Mouse (Mus musculus): ENCODE data around the gene Atxn3. TPM values are rescaled to one million over a fixed set of nuclear protein-coding genes. Genes with fewer than 3 reads are reported as not detected.
"Not testable (repeated sequence)": the region's sequence is repeated elsewhere in the genome, so short reads cannot be mapped to it uniquely, and the experiment has no call there.

The Atxn3 gene
- polyA plus RNA-seq, 1 experiment = 3.0 TPM

DNA sequence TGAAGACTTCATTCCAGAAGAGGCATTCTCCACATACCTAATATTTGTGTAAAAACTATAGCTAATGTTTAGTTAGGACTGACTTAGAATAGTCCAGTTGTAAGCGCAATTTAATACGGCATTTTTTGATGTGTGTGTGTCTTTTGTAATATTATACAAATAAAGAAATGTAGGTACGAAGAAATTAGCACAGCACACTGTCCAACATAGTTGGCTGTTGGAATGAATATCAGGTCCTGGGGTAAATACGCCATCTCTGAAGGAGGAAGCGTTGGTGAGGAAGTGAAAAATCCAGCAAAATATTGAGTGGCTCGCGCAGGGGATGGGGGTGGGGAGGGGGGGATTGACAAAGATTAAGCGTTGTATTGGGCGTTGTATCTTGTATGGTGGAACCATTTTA lies 510 bp upstream of the Atxn3 start:
- peak overlapping the region; percentile 40; the same call in 1 of the 2 replicates for H3K4me3 ChIP-seq (ENCODE audit: extremely low read depth, insufficient read depth, insufficient read length)
- no peaks in the 10 kb centered on the region for H3K27me3 ChIP-seq (ENCODE audit: control insufficient read depth, insufficient read depth, low read length)
- 10% methylated on average over 9 of the region's 9 CpGs for WGBS
- TF ChIP-seq CTCF (IDR thresholded peaks at IDR 0.05; ENCODE audit: extremely low read depth, insufficient read depth, insufficient read length, insufficient replicate concordance) = no peak
- no peak for TF ChIP-seq POLR2A (IDR thresholded peaks at IDR 0.05; ENCODE audit: low read depth, low read length)
- no peak for DNase-seq (ENCODE audit: low read depth in 1 of 2, low spot score in 2 of 2)
- no peaks in the 10 kb centered on the region for H3K36me3 ChIP-seq (ENCODE audit: control insufficient read depth, insufficient read depth, low read length)
- H3K4me1 ChIP-seq (ENCODE audit: control insufficient read depth, insufficient read depth, insufficient read length) = peaks cover 12% of the 10 kb centered on the region; the same call in 1 of the 2 replicates
- peak overlapping the region; percentile 85 for H3K27ac ChIP-seq (ENCODE audit: insufficient read depth, low read length)

DNA sequence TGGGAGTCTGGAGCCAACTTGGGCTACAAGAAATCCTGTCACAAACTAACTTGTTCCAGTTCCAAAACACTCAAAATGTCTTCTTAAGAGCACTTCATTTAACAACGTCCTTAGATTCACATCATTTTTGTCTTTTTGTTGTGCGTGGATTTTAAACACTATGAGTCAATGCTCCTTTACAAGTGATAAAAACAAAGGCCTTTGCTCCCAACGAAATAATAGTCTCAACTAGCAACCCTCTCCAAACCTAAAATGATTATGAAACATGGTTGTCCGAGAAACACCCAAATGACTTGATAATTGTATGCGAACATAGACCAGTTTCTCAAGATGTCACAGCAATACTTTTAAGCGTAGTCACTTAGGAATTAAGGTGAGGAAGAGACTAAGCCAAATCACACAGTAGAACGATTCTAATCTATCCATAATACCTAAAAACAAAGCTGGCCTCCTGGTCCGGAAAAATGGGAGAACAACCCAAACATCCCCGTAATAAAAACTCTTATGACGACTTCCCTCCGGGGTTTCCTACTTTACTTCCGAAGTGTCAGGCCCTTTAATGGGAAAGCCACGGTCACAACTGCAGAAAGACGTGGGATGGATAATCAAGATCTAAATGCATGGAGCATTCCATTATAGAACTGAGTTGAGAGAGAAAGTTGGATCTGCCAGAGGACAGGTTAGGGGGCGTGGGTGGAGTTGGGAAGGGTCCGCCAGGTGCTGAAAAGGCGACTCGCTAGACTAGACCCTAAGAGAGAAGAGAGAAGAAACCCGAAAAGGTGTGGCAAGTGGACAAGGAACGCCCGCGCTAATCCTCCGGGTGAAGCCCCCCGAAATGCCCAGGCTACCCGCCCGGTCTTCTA lies 736 bp downstream of the Atxn3 start:
- Histone ChIP-seq H3K27me3 (ENCODE audit: control insufficient read depth, insufficient read depth, low read length) (no peaks in the 10 kb centered on the region), H3K4me1 (ENCODE audit: control insufficient read depth, insufficient read depth, insufficient read length) (peaks cover 12% of the 10 kb centered on the region; the same call in 1 of the 2 replicates), H3K36me3 (ENCODE audit: control insufficient read depth, insufficient read depth, low read length) (no peaks in the 10 kb centered on the region), H3K4me3 (ENCODE audit: extremely low read depth, insufficient read depth, insufficient read length) (peak overlapping the region; percentile 80), H3K27ac (ENCODE audit: insufficient read depth, low read length) (peak overlapping the region; percentile 49)
- WGBS = 5% methylated on average over 26 of the region's 26 CpGs
- TF ChIP-seq POLR2A (IDR thresholded peaks at IDR 0.05; ENCODE audit: low read depth, low read length) (no peak), CTCF (IDR thresholded peaks at IDR 0.05; ENCODE audit: extremely low read depth, insufficient read depth, insufficient read length, insufficient replicate concordance) (no peak)
- DNase-seq (ENCODE audit: low read depth in 1 of 2, low spot score in 2 of 2) = no peak

- 98% methylated on average over 8 of the region's 8 CpGs for WGBS
- DNase-seq (ENCODE audit: low read depth in 1 of 2, low spot score in 2 of 2); H3K36me3 ChIP-seq (ENCODE audit: control insufficient read depth, insufficient read depth, low read length); H3K27me3 ChIP-seq (ENCODE audit: control insufficient read depth, insufficient read depth, low read length); H3K4me3 ChIP-seq (ENCODE audit: extremely low read depth, insufficient read depth, insufficient read length); H3K27ac ChIP-seq (ENCODE audit: insufficient read depth, low read length): not testable (repeated sequence)
- H3K4me1 ChIP-seq (ENCODE audit: control insufficient read depth, insufficient read depth, insufficient read length) = peaks cover 12% of the 10 kb centered on the region; the same call in 1 of the 2 replicates
These were observed 2.2 kb downstream of the Atxn3 start for GRCm38 (mm10) chr12:101955821-101956220.

- Histone ChIP-seq H3K27me3 (ENCODE audit: control insufficient read depth, insufficient read depth, low read length) (no peaks in the 10 kb centered on the region), H3K4me3 (ENCODE audit: extremely low read depth, insufficient read depth, insufficient read length) (no peak overlapping the region), H3K4me1 (ENCODE audit: control insufficient read depth, insufficient read depth, insufficient read length) (no peaks in the 10 kb centered on the region), H3K36me3 (ENCODE audit: control insufficient read depth, insufficient read depth, low read length) (peaks cover 22% of the 10 kb centered on the region), H3K27ac (ENCODE audit: insufficient read depth, low read length) (no peak overlapping the region)
- WGBS = 67% methylated on average over 4 of the region's 4 CpGs
- DNase-seq (ENCODE audit: low read depth in 1 of 2, low spot score in 2 of 2) = no peak
- TF ChIP-seq POLR2A (IDR thresholded peaks at IDR 0.05; ENCODE audit: low read depth, low read length) (no peak), CTCF (IDR thresholded peaks at IDR 0.05; ENCODE audit: extremely low read depth, insufficient read depth, insufficient read length, insufficient replicate concordance) (no peak)
These were observed 9.2 kb downstream of the Atxn3 start for GRCm38 (mm10) chr12:101948801-101949200.

DNA sequence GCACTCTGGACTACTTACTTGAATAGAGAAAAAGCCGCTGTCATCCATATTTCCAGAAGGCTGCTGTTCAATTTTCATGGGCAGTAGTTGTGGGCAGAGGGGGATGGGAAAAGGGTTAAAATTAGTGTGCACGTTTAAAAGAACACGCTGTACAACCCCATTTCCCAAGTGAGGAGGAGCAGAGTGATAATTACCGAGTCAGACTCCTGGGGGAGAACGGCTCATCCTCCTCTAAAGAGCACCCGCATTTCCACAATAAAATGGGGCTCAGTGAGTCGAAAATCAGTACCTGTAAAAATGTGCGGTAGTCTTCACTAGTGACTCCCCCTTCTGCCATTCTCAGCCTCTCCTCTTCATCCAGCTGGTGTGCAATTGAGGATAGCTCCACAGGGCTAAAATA lies 10.1 kb downstream of the Atxn3 start:
- TF ChIP-seq CTCF (IDR thresholded peaks at IDR 0.05; ENCODE audit: extremely low read depth, insufficient read depth, insufficient read length, insufficient replicate concordance) (no peak), POLR2A (IDR thresholded peaks at IDR 0.05; ENCODE audit: low read depth, low read length) (no peak)
- peaks cover 23% of the 10 kb centered on the region for H3K36me3 ChIP-seq (ENCODE audit: control insufficient read depth, insufficient read depth, low read length)
- H3K27me3 ChIP-seq (ENCODE audit: control insufficient read depth, insufficient read depth, low read length) = no peaks in the 10 kb centered on the region
- H3K4me3 ChIP-seq (ENCODE audit: extremely low read depth, insufficient read depth, insufficient read length) = no peak overlapping the region
- DNase-seq (ENCODE audit: low read depth in 1 of 2, low spot score in 2 of 2) = no peak
- no peak overlapping the region for H3K27ac ChIP-seq (ENCODE audit: insufficient read depth, low read length)
- H3K4me1 ChIP-seq (ENCODE audit: control insufficient read depth, insufficient read depth, insufficient read length) = no peaks in the 10 kb centered on the region
- 94% methylated on average over 8 of the region's 8 CpGs for WGBS

GRCm38 (mm10) chr12:101937572-101937971 lies 20.5 kb downstream of the Atxn3 start:
- no peak for TF ChIP-seq CTCF (IDR thresholded peaks at IDR 0.05; ENCODE audit: extremely low read depth, insufficient read depth, insufficient read length, insufficient replicate concordance)
- TF ChIP-seq POLR2A (IDR thresholded peaks at IDR 0.05; ENCODE audit: low read depth, low read length) = no peak
- DNase-seq (ENCODE audit: low read depth in 1 of 2, low spot score in 2 of 2) = no peak
- Histone ChIP-seq H3K4me3 (ENCODE audit: extremely low read depth, insufficient read depth, insufficient read length) (no peak overlapping the region), H3K4me1 (ENCODE audit: control insufficient read depth, insufficient read depth, insufficient read length) (no peaks in the 10 kb centered on the region), H3K27me3 (ENCODE audit: control insufficient read depth, insufficient read depth, low read length) (no peaks in the 10 kb centered on the region), H3K36me3 (ENCODE audit: control insufficient read depth, insufficient read depth, low read length) (peaks cover 35% of the 10 kb centered on the region), H3K27ac (ENCODE audit: insufficient read depth, low read length) (no peak overlapping the region)
- 88% methylated on average over 7 of the region's 7 CpGs for WGBS

- H3K4me1 ChIP-seq (ENCODE audit: control insufficient read depth, insufficient read depth, insufficient read length) = no peaks in the 10 kb centered on the region
- H3K36me3 ChIP-seq (ENCODE audit: control insufficient read depth, insufficient read depth, low read length) = peaks cover 35% of the 10 kb centered on the region
- no peak overlapping the region for H3K4me3 ChIP-seq (ENCODE audit: extremely low read depth, insufficient read depth, insufficient read length)
- no peak for DNase-seq (ENCODE audit: low read depth in 1 of 2, low spot score in 2 of 2)
- whole genome bisulfite sequencing = 89% methylated on average over 3 of the region's 3 CpGs
- H3K27me3 ChIP-seq (ENCODE audit: control insufficient read depth, insufficient read depth, low read length) = no peaks in the 10 kb centered on the region
- no peak overlapping the region for H3K27ac ChIP-seq (ENCODE audit: insufficient read depth, low read length)
- TF ChIP-seq CTCF (IDR thresholded peaks at IDR 0.05; ENCODE audit: extremely low read depth, insufficient read depth, insufficient read length, insufficient replicate concordance) (no peak), POLR2A (IDR thresholded peaks at IDR 0.05; ENCODE audit: low read depth, low read length) (no peak)
These were observed 22.8 kb downstream of the Atxn3 start for GRCm38 (mm10) chr12:101935223-101935622.
